Mouse (Mus musculus) Patski (cell line): ENCODE measurements around the gene Slamf1. TPM values are rescaled to one million over a fixed set of nuclear protein-coding genes. Genes with fewer than 3 reads are reported as not detected.

Source experiments
- ATAC-seq: fragments of 100-300 bp; one replicate; pipeline ENCODE4 v1.8.0; 2021
- CTCF ChIA-PET: fragments of 350-600 bp; sonication (Branson Sonifier 250); formaldehyde crosslinking; loops from one replicate; lab custom pipeline; 2022; ENCODE audit warnings: inconsistent platforms; lab: Charles Lee
- POLR2A ChIA-PET: fragments of 350-600 bp; sonication (Branson Sonifier 250); formaldehyde crosslinking; loops from one replicate; lab custom pipeline; 2022; ENCODE audit warnings: antibody characterized with exemption, inconsistent platforms; lab: Charles Lee
- DNase-seq: peaks from one replicate; pipeline ENCODE4 v3.0.0-alpha.2; 2011; ENCODE audit warnings: low read depth, low spot score
- H3K27me3 ChIP-seq: fragments of 371-371 bp; one replicate; pipeline ENCODE4 v1.5.1; 2021
- CTCF ChIP-seq: fragments of 100-300 bp; IDR thresholded peaks from one replicate; pipeline ENCODE4 v1.5.1; 2021
- in situ Hi-C: fragments of 300-500 bp; cut with MboI; formaldehyde crosslinking; loops from 3 replicates; pipeline ENCODE4 v1.11.1; 2018; ENCODE audit warnings: low pct_unique_long_range_greater_than_20kb, mixed read lengths
- polyA plus RNA-seq: library from polyadenylated mRNA; unstranded; gene quantifications from one replicate; pipeline ENCODE4 v1.2.3, GENCODE M21; 2021

Slamf1 gene
- polyA plus RNA-seq, result 0.01 TPM

DNA sequence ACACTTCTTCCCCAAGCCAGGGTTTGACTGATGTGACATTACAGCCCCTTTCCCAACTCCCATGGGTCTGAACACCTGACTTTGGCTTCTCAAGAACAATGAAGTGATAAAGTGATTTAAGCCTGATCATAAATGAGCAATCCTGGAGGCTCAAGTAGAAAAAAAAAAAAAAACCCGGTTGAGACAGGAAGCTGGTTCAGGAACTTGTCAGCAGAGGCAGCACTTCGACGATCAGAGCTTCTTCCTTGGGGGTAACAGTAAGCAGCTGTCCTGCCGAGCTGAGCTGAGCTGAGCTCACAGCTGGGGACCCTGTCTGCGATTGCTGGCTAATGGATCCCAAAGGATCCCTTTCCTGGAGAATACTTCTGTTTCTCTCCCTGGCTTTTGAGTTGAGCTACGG, at the start of gene Slamf1:
Gene Slamf1, plus strand, starts transcription at position 230 of the 400 bp plus-strand sequence.
- DNase-seq (no peak), ATAC-seq (no peak)
- no peaks in the 10 kb centered on the region for H3K27me3 ChIP-seq
- CTCF ChIA-PET, result no interaction called here
- no peak for TF ChIP-seq CTCF
- in situ Hi-C loops, result no loop called here
- POLR2A ChIA-PET, result no interaction called here

- no peak for TF ChIP-seq CTCF
- in situ Hi-C loops, result no loop called here
- CTCF ChIA-PET, result no interaction called here
- DNase-seq (no peak), ATAC-seq (no peak)
- no peaks in the 10 kb centered on the region for H3K27me3 ChIP-seq
- POLR2A ChIA-PET, result no interaction called here
Measured at GRCm38 (mm10) chr1:171731195-171731594, 35.7 kb upstream of the Slamf1 start.

GRCm38 (mm10) chr1:171734898-171735297, 32.0 kb upstream of the Slamf1 start:
- DNase-seq (no peak), ATAC-seq (no peak)
- POLR2A ChIA-PET, result no interaction called here
- H3K27me3 ChIP-seq, result no peaks in the 10 kb centered on the region
- in situ Hi-C loops, result no loop called here
- TF ChIP-seq CTCF, result no peak
- CTCF ChIA-PET, result interaction anchor here (0.8 kb wide), 1 partner anchor 9 kb away, joined by 4 read pairs; no protein-coding TSS in a partner anchor

- CTCF ChIA-PET, result no interaction called here
- no peak for ATAC-seq
- no peaks in the 10 kb centered on the region for H3K27me3 ChIP-seq
- in situ Hi-C loops, result no loop called here
- POLR2A ChIA-PET, result no interaction called here
- no peak for TF ChIP-seq CTCF
- no peak for DNase-seq
Measured at GRCm38 (mm10) chr1:171748127-171748969, 18.6 kb upstream of the Slamf1 start.

DNA sequence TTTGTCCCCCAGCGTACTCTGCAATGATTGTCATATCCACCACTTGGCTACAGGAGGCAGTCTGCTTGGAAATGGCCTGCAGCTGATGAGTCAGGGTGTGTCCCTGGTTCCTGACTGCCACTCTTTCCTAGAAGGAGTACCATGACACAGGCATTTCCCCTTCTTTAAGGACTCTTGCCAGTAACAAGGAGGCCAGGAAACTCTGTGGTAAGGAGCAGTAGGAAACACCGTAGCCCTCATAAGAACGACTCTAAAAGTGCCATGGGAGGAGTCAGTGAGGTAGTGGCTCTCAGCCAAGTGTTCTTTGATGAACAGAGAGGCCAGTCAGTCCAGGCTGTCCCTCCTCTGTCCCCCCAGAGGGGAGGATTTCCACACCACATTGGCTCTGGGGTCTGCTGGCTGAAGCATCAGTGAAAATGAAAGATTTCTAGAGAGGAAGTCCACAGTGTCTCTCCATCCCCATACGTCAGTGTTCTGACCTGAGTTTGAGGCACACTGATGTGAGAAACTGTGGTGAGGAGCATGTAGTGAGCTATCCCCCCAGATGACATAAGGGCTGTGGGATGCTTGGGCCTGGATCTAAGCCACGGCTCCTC, 5.0 kb upstream of the Slamf1 start:
- in situ Hi-C loops, result no loop called here
- DNase-seq (no peak), ATAC-seq (no peak)
- ChIA-PET CTCF (no interaction called here), POLR2A (no interaction called here)
- TF ChIP-seq CTCF, result no peak
- H3K27me3 ChIP-seq, result no peaks in the 10 kb centered on the region

GRCm38 (mm10) chr1:171770996-171771395, 4.1 kb downstream of the Slamf1 start:
- CTCF ChIA-PET, result no interaction called here
- POLR2A ChIA-PET, result no interaction called here
- no peaks in the 10 kb centered on the region for H3K27me3 ChIP-seq
- in situ Hi-C loops, result no loop called here
- ATAC-seq, result no peak
- TF ChIP-seq CTCF, result no peak
- no peak for DNase-seq

- ATAC-seq (no peak), DNase-seq (no peak)
- no peak for TF ChIP-seq CTCF
- ChIA-PET CTCF (no interaction called here), POLR2A (no interaction called here)
- in situ Hi-C loops, result no loop called here
- H3K27me3 ChIP-seq, result no peaks in the 10 kb centered on the region
Measured at GRCm38 (mm10) chr1:171772121-171772735, 5.3 kb downstream of the Slamf1 start.

DNA sequence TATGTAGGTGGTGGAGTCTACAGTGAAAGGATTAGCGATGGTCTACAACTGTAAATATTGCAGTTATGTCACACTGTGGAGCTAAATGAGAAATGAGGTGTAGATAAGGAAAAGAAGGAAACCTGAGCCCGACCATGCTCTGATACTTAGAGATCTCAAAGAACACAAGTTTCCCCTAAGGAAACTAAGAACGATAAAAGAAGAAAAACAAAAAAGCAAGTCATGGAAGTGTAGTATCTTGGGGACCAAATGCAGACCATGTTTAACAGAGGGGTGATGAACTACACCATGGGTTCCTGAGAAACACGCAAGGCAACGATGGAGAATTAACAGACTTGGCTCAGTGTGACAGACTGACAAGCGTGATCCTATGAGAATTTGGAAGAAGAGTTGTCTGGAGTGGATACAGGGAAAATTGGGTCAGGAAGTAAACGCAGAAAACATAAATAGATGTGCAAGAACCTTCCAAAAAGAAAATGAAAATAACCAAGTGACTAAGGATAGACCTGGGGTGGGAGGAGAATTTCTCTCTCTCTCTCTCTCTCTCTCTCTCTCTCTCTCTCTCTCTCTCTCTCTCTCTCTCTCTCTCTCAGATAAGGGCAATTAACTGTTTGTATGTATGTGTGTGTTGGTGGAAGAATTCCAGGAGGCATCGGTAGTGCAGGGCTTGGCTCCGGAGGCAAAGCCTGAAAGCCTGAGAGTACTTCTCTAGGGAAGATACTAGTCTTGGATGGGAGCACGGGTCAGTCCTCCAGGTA, 6.5 kb downstream of the Slamf1 start:
- no peak for TF ChIP-seq CTCF
- ATAC-seq (no peak), DNase-seq (no peak)
- in situ Hi-C loops, result no loop called here
- CTCF ChIA-PET, result no interaction called here
- POLR2A ChIA-PET, result no interaction called here
- no peaks in the 10 kb centered on the region for H3K27me3 ChIP-seq

DNA sequence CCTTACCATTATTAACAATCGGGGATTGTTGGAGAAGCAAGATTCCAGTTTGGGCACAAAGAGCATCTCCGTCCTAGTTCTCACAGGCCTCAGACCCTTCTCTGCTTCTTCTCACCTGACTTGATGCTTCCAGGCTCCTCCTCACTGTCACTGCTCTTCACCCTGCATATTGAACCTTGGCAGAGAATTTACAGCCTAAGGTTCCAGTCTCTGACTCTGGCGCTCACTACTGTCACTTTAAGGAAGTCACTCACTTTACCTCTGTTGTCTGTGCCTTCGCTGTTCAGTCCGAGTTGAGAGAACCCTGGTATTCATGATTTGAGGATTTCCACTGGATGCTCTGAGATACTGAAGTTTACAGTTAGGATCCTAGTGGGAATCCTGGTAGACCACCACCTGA, 7.3 kb downstream of the Slamf1 start:
- in situ Hi-C loops, result no loop called here
- TF ChIP-seq CTCF, result no peak
- DNase-seq (no peak), ATAC-seq (no peak)
- no peaks in the 10 kb centered on the region for H3K27me3 ChIP-seq
- POLR2A ChIA-PET, result no interaction called here
- CTCF ChIA-PET, result no interaction called here

GRCm38 (mm10) chr1:171774678-171775077, 7.8 kb downstream of the Slamf1 start:
- DNase-seq, result no peak
- ChIA-PET CTCF (no interaction called here), POLR2A (no interaction called here)
- in situ Hi-C loops, result no loop called here
- no peaks in the 10 kb centered on the region for H3K27me3 ChIP-seq
- no peak for ATAC-seq
- TF ChIP-seq CTCF, result no peak
